Mouse (Mus musculus): ENCODE results near the gene Fbxw7. TPM values are rescaled to one million over a fixed set of nuclear protein-coding genes. Genes with fewer than 3 reads are reported as not detected.

Gene Fbxw7
- polyA plus RNA-seq, 1 experiment from 2014 or later, result 20.6 TPM

GRCm38 (mm10) chr3:84937360-84938355, 122.6 kb downstream of the Fbxw7 start:
- 33% methylated on average over 12 of the region's 12 CpGs for WGBS
- Histone ChIP-seq H3K36me3 (no peaks in the 10 kb centered on the region), H3K9me3 (replicated peaks) (no peaks in the 10 kb centered on the region), H3K4me1 (peaks cover 11% of the 10 kb centered on the region), H3K4me3 (no peak overlapping the region), H3K27ac (peak overlapping the region; percentile 76), H3K9ac (no peak overlapping the region), H3K4me2 (replicated peaks) (peak overlapping the region; percentile 22), H3K27me3 (no peaks in the 10 kb centered on the region)
- peak; percentile 97 for ATAC-seq (ENCODE audit: low FRiP score)

- Histone ChIP-seq H3K4me1 (no peaks in the 10 kb centered on the region), H3K4me2 (replicated peaks) (no peak overlapping the region), H3K9me3 (replicated peaks) (no peaks in the 10 kb centered on the region), H3K4me3 (no peak overlapping the region), H3K27ac (no peak overlapping the region), H3K27me3 (no peaks in the 10 kb centered on the region), H3K9ac (no peak overlapping the region), H3K36me3 (no peaks in the 10 kb centered on the region)
- WGBS, result 96% methylated on average over 3 of the region's 3 CpGs
- ATAC-seq (ENCODE audit: low FRiP score), result no peak
Observed at GRCm38 (mm10) chr3:84944933-84945332, 129.9 kb downstream of the Fbxw7 start.

- H3K4me3 ChIP-seq, result no peak overlapping the region
- no peaks in the 10 kb centered on the region for H3K36me3 ChIP-seq
- H3K9me3 ChIP-seq (replicated peaks), result no peaks in the 10 kb centered on the region
- H3K4me1 ChIP-seq, result no peaks in the 10 kb centered on the region
- ATAC-seq (ENCODE audit: low FRiP score), result no peak
- WGBS, result 83% methylated on average over 1 of the region's 1 CpGs
- no peak overlapping the region for H3K4me2 ChIP-seq (replicated peaks)
- no peak overlapping the region for H3K27ac ChIP-seq
- no peak overlapping the region for H3K9ac ChIP-seq
- H3K27me3 ChIP-seq, result no peaks in the 10 kb centered on the region
Observed at GRCm38 (mm10) chr3:84946381-84946780, 131.3 kb downstream of the Fbxw7 start.

- no peak overlapping the region for H3K9ac ChIP-seq
- no peaks in the 10 kb centered on the region for H3K9me3 ChIP-seq (replicated peaks)
- no peak overlapping the region for H3K4me2 ChIP-seq (replicated peaks)
- H3K27ac ChIP-seq, result no peak overlapping the region
- H3K4me1 ChIP-seq, result peaks cover 7% of the 10 kb centered on the region; the same call in 1 of the 2 replicates
- no peak for ATAC-seq (ENCODE audit: low FRiP score)
- no peaks in the 10 kb centered on the region for H3K27me3 ChIP-seq
- H3K4me3 ChIP-seq, result no peak overlapping the region
- 94% methylated on average over 4 of the region's 4 CpGs for WGBS
- no peaks in the 10 kb centered on the region for H3K36me3 ChIP-seq
Observed at GRCm38 (mm10) chr3:84949387-84949786, 134.3 kb downstream of the Fbxw7 start.

GRCm38 (mm10) chr3:84951698-84952097, 136.6 kb downstream of the Fbxw7 start:
- Histone ChIP-seq H3K4me1 (peaks cover 11% of the 10 kb centered on the region; the same call in 1 of the 2 replicates), H3K4me2 (replicated peaks) (peak overlapping the region; percentile 60), H3K36me3 (no peaks in the 10 kb centered on the region), H3K27ac (peak overlapping the region; percentile 93), H3K4me3 (peak overlapping the region; percentile 46), H3K27me3 (no peaks in the 10 kb centered on the region), H3K9ac (peak overlapping the region; percentile 63; the same call in 1 of the 2 replicates), H3K9me3 (replicated peaks) (no peaks in the 10 kb centered on the region)
- ATAC-seq (ENCODE audit: low FRiP score), result peak; percentile 66; the same call in 1 of the 2 replicates
- 28% methylated on average over 2 of the region's 2 CpGs for WGBS

- 5% methylated on average over 13 of the region's 13 CpGs for WGBS
Observed at GRCm38 (mm10) chr3:84952135-84952534, 137.1 kb downstream of the Fbxw7 start.

GRCm38 (mm10) chr3:84952585-84953187, 137.6 kb downstream of the Fbxw7 start:
- H3K4me1 ChIP-seq, result peaks cover 11% of the 10 kb centered on the region; the same call in 1 of the 2 replicates
- WGBS, result 60% methylated on average over 7 of the region's 7 CpGs
- no peak; the same call in 1 of the 2 replicates for ATAC-seq (ENCODE audit: low FRiP score)

More at GRCm38 (mm10) chr3:84952135-84952534, 137.1 kb downstream of the Fbxw7 start:
- Histone ChIP-seq H3K4me3 (peak overlapping the region; percentile 46), H3K27ac (peak overlapping the region; percentile 93), H3K4me2 (replicated peaks) (peak overlapping the region; percentile 60), H3K27me3 (no peaks in the 10 kb centered on the region), H3K4me1 (peaks cover 11% of the 10 kb centered on the region; the same call in 1 of the 2 replicates), H3K36me3 (no peaks in the 10 kb centered on the region), H3K9me3 (replicated peaks) (no peaks in the 10 kb centered on the region), H3K9ac (peak overlapping the region; percentile 63)
- peak; percentile 96 for ATAC-seq (ENCODE audit: low FRiP score)

GRCm38 (mm10) chr3:84955011-84955775, 140.1 kb downstream of the Fbxw7 start:
- Histone ChIP-seq H3K4me1 (peaks cover 11% of the 10 kb centered on the region; the same call in 1 of the 2 replicates), H3K27ac (no peak overlapping the region), H3K9ac (no peak overlapping the region), H3K27me3 (no peaks in the 10 kb centered on the region), H3K4me2 (replicated peaks) (0 out of 2 replicates have a peak overlapping the region, but pooled peaks have one; percentile 11), H3K36me3 (0 out of 2 replicates have a peak, but pooled peaks cover 3% of the 10 kb centered on the region), H3K4me3 (no peak overlapping the region), H3K9me3 (replicated peaks) (no peaks in the 10 kb centered on the region)
- WGBS, result 68% methylated on average over 8 of the region's 8 CpGs
- ATAC-seq (ENCODE audit: low FRiP score), result no peak

More at GRCm38 (mm10) chr3:84952585-84953187, 137.6 kb downstream of the Fbxw7 start:
- no peaks in the 10 kb centered on the region for H3K27me3 ChIP-seq
- H3K9ac ChIP-seq, result peak overlapping the region; percentile 63
- H3K4me3 ChIP-seq, result peak overlapping the region; percentile 46
- H3K9me3 ChIP-seq (replicated peaks), result no peaks in the 10 kb centered on the region
- H3K27ac ChIP-seq, result peak overlapping the region; percentile 93
- no peaks in the 10 kb centered on the region for H3K36me3 ChIP-seq
- peak overlapping the region; percentile 60 for H3K4me2 ChIP-seq (replicated peaks)

- Histone ChIP-seq H3K9ac (no peak overlapping the region), H3K4me1 (peaks cover 11% of the 10 kb centered on the region; the same call in 1 of the 2 replicates), H3K36me3 (peaks cover 4% of the 10 kb centered on the region; the same call in 1 of the 2 replicates), H3K27ac (no peak overlapping the region), H3K4me3 (no peak overlapping the region), H3K4me2 (replicated peaks) (no peak overlapping the region), H3K9me3 (replicated peaks) (no peaks in the 10 kb centered on the region), H3K27me3 (no peaks in the 10 kb centered on the region)
- 53% methylated on average over 4 of the region's 4 CpGs for WGBS
- no peak for ATAC-seq (ENCODE audit: low FRiP score)
Observed at GRCm38 (mm10) chr3:84955857-84956256, 140.8 kb downstream of the Fbxw7 start.

GRCm38 (mm10) chr3:84965156-84965555, 150.1 kb downstream of the Fbxw7 start:
- no peak overlapping the region for H3K27ac ChIP-seq
- no peak for ATAC-seq (ENCODE audit: low FRiP score)
- no peak overlapping the region for H3K4me2 ChIP-seq (replicated peaks)
- H3K27me3 ChIP-seq, result no peaks in the 10 kb centered on the region
- peaks cover 35% of the 10 kb centered on the region for H3K36me3 ChIP-seq
- no peak overlapping the region for H3K4me3 ChIP-seq
- H3K9me3 ChIP-seq (replicated peaks), result no peaks in the 10 kb centered on the region
- H3K4me1 ChIP-seq, result no peaks in the 10 kb centered on the region
- H3K9ac ChIP-seq, result no peak overlapping the region
- WGBS, result 94% methylated on average over 5 of the region's 5 CpGs

GRCm38 (mm10) chr3:84967364-84967763, 152.3 kb downstream of the Fbxw7 start:
- no peak overlapping the region for H3K4me2 ChIP-seq (replicated peaks)
- peaks cover 38% of the 10 kb centered on the region for H3K36me3 ChIP-seq
- H3K27ac ChIP-seq, result no peak overlapping the region
- no peak for ATAC-seq (ENCODE audit: low FRiP score)
- H3K9ac ChIP-seq, result no peak overlapping the region
- no peaks in the 10 kb centered on the region for H3K4me1 ChIP-seq
- no peaks in the 10 kb centered on the region for H3K9me3 ChIP-seq (replicated peaks)
- 95% methylated on average over 4 of the region's 4 CpGs for WGBS
- H3K27me3 ChIP-seq, result no peaks in the 10 kb centered on the region
- H3K4me3 ChIP-seq, result no peak overlapping the region

Data from hindbrain, embryonic 12.5 days (tissue).